Mouse (Mus musculus): ENCODE results near the gene Snorc. TPM values are rescaled to one million over a fixed set of nuclear protein-coding genes. Genes with fewer than 3 reads are reported as not detected.
A peak's percentile ranks its signal among the peaks of the same experiment; 100 is the strongest.

The Snorc gene
- polyA plus RNA-seq, 1 experiment from 2014 or later, result 1.1 TPM

GRCm38 (mm10) chr1:87475076-87475895 lies 5.2 kb downstream of the Snorc start:
- H3K27ac ChIP-seq, result no peak overlapping the region
- peak overlapping the region; percentile 31 for H3K9ac ChIP-seq
- 2% methylated on average over 41 of the region's 42 CpGs for WGBS
- H3K9me3 ChIP-seq, result no peaks in the 10 kb centered on the region
- H3K36me3 ChIP-seq (replicated peaks), result no peaks in the 10 kb centered on the region
- peak overlapping the region; percentile 81 for H3K4me2 ChIP-seq
- H3K4me3 ChIP-seq, result peak overlapping the region; percentile 37
- H3K4me1 ChIP-seq, result peaks cover 10% of the 10 kb centered on the region
- ATAC-seq (replicated peaks), result peak; percentile 64
- peaks cover 8% of the 10 kb centered on the region; the same call in 1 of the 2 replicates for H3K27me3 ChIP-seq (replicated peaks)

- WGBS, result 88% methylated on average over 4 of the region's 4 CpGs
- H3K4me3 ChIP-seq, result no peak overlapping the region
- no peaks in the 10 kb centered on the region for H3K27me3 ChIP-seq (replicated peaks)
- no peak for ATAC-seq (replicated peaks)
- no peaks in the 10 kb centered on the region for H3K9me3 ChIP-seq
- H3K9ac ChIP-seq, result no peak overlapping the region
- H3K4me1 ChIP-seq, result no peaks in the 10 kb centered on the region
- no peak overlapping the region for H3K4me2 ChIP-seq
- H3K36me3 ChIP-seq (replicated peaks), result no peaks in the 10 kb centered on the region
- no peak overlapping the region for H3K27ac ChIP-seq
These were observed 12.5 kb downstream of the Snorc start for GRCm38 (mm10) chr1:87482546-87482945.

- no peak for ATAC-seq (replicated peaks)
- no peaks in the 10 kb centered on the region for H3K36me3 ChIP-seq (replicated peaks)
- 80% methylated on average over 6 of the region's 6 CpGs for WGBS
These were observed 16.3 kb downstream of the Snorc start for GRCm38 (mm10) chr1:87486386-87486785.

GRCm38 (mm10) chr1:87492285-87492684 lies 22.2 kb downstream of the Snorc start:
- no peak overlapping the region for H3K9ac ChIP-seq
- 90% methylated on average over 3 of the region's 3 CpGs for WGBS
- H3K4me2 ChIP-seq, result no peak overlapping the region
- H3K4me3 ChIP-seq, result no peak overlapping the region
- ATAC-seq (replicated peaks), result no peak
- no peaks in the 10 kb centered on the region for H3K4me1 ChIP-seq
- H3K27me3 ChIP-seq (replicated peaks), result no peaks in the 10 kb centered on the region
- H3K27ac ChIP-seq, result no peak overlapping the region
- no peaks in the 10 kb centered on the region for H3K9me3 ChIP-seq
- H3K36me3 ChIP-seq (replicated peaks), result no peaks in the 10 kb centered on the region

More at GRCm38 (mm10) chr1:87486386-87486785, 16.3 kb downstream of the Snorc start:
- no peak overlapping the region for H3K4me2 ChIP-seq
- H3K4me3 ChIP-seq, result no peak overlapping the region
- no peak overlapping the region for H3K9ac ChIP-seq
- no peaks in the 10 kb centered on the region for H3K9me3 ChIP-seq
- H3K27ac ChIP-seq, result no peak overlapping the region
- no peaks in the 10 kb centered on the region for H3K27me3 ChIP-seq (replicated peaks)
- no peaks in the 10 kb centered on the region for H3K4me1 ChIP-seq

GRCm38 (mm10) chr1:87493542-87493941 lies 23.5 kb downstream of the Snorc start:
- H3K9ac ChIP-seq, result no peak overlapping the region
- H3K27ac ChIP-seq, result no peak overlapping the region
- no peaks in the 10 kb centered on the region for H3K4me1 ChIP-seq
- no peak overlapping the region for H3K4me3 ChIP-seq
- H3K36me3 ChIP-seq (replicated peaks), result no peaks in the 10 kb centered on the region
- H3K4me2 ChIP-seq, result no peak overlapping the region
- WGBS, result 65% methylated on average over 4 of the region's 4 CpGs
- no peaks in the 10 kb centered on the region for H3K9me3 ChIP-seq
- H3K27me3 ChIP-seq (replicated peaks), result no peaks in the 10 kb centered on the region
- ATAC-seq (replicated peaks), result no peak

GRCm38 (mm10) chr1:87505524-87505923 lies 35.5 kb downstream of the Snorc start:
- Histone ChIP-seq H3K4me1 (peaks cover 15% of the 10 kb centered on the region), H3K27ac (no peak overlapping the region), H3K36me3 (replicated peaks) (no peaks in the 10 kb centered on the region), H3K27me3 (replicated peaks) (peaks cover 17% of the 10 kb centered on the region; the same call in 1 of the 2 replicates), H3K9ac (no peak overlapping the region), H3K4me3 (no peak overlapping the region), H3K4me2 (no peak overlapping the region), H3K9me3 (no peaks in the 10 kb centered on the region)
- WGBS, result 93% methylated on average over 4 of the region's 4 CpGs
- no peak for ATAC-seq (replicated peaks)

- peaks cover 23% of the 10 kb centered on the region for H3K27me3 ChIP-seq (replicated peaks)
- no peaks in the 10 kb centered on the region for H3K9me3 ChIP-seq
- no peak overlapping the region for H3K4me3 ChIP-seq
- ATAC-seq (replicated peaks), result no peak
- H3K27ac ChIP-seq, result no peak overlapping the region
- no peak overlapping the region for H3K9ac ChIP-seq
- WGBS, result 64% methylated on average over 6 of the region's 6 CpGs
- H3K4me2 ChIP-seq, result no peak overlapping the region
- H3K4me1 ChIP-seq, result peaks cover 20% of the 10 kb centered on the region
- no peaks in the 10 kb centered on the region for H3K36me3 ChIP-seq (replicated peaks)
These were observed 37.8 kb downstream of the Snorc start for GRCm38 (mm10) chr1:87507857-87508256.

GRCm38 (mm10) chr1:87508591-87509560 lies 38.8 kb downstream of the Snorc start:
- no peak; the same call in 1 of the 2 replicates for ATAC-seq (replicated peaks)
- 22% methylated on average over 26 of the region's 26 CpGs for WGBS

GRCm38 (mm10) chr1:87509561-87510165 lies 39.6 kb downstream of the Snorc start, which contains the start of gene Neu2:
Neu2 (plus strand) TSS chr1:87509889.
- H3K9ac ChIP-seq, result peak within 1 kb of the TSS; percentile 75
- H3K4me3 ChIP-seq, result peak within 1 kb of the TSS; percentile 83
- H3K4me1 ChIP-seq, result peaks cover 20% of the 10 kb centered on the region
- H3K27me3 ChIP-seq (replicated peaks), result peaks cover 23% of the 10 kb centered on the region
- 1% methylated on average over 56 of the region's 56 CpGs for WGBS
- no peaks in the 10 kb centered on the region for H3K36me3 ChIP-seq (replicated peaks)
- peak; percentile 59 for ATAC-seq (replicated peaks)
- H3K9me3 ChIP-seq, result no peaks in the 10 kb centered on the region
- peak within 1 kb of the TSS; percentile 48 for H3K27ac ChIP-seq
- H3K4me2 ChIP-seq, result peak within 1 kb of the TSS; percentile 87

More at GRCm38 (mm10) chr1:87508591-87509560, 38.8 kb downstream of the Snorc start:
- H3K27me3 ChIP-seq (replicated peaks), result peaks cover 23% of the 10 kb centered on the region
- H3K9ac ChIP-seq, result peak overlapping the region; percentile 75
- H3K4me2 ChIP-seq, result peak overlapping the region; percentile 87
- H3K4me1 ChIP-seq, result peaks cover 20% of the 10 kb centered on the region
- no peaks in the 10 kb centered on the region for H3K9me3 ChIP-seq
- no peak overlapping the region for H3K27ac ChIP-seq
- H3K4me3 ChIP-seq, result peak overlapping the region; percentile 83
- no peaks in the 10 kb centered on the region for H3K36me3 ChIP-seq (replicated peaks)

GRCm38 (mm10) chr1:87510166-87510691 lies 40.2 kb downstream of the Snorc start:
- H3K27me3 ChIP-seq (replicated peaks), result peaks cover 23% of the 10 kb centered on the region
- peak overlapping the region; percentile 75 for H3K9ac ChIP-seq
- H3K4me1 ChIP-seq, result peaks cover 20% of the 10 kb centered on the region
- H3K27ac ChIP-seq, result peak overlapping the region; percentile 48
- H3K4me2 ChIP-seq, result peak overlapping the region; percentile 87
- WGBS, result 0% methylated on average over 49 of the region's 61 CpGs
- no peaks in the 10 kb centered on the region for H3K36me3 ChIP-seq (replicated peaks)
- peak overlapping the region; percentile 83 for H3K4me3 ChIP-seq
- H3K9me3 ChIP-seq, result no peaks in the 10 kb centered on the region
- peak; percentile 92 for ATAC-seq (replicated peaks)

- H3K4me3 ChIP-seq, result peak overlapping the region; percentile 83
- WGBS, result 15% methylated on average over 5 of the region's 5 CpGs
- H3K27ac ChIP-seq, result no peak overlapping the region
- H3K36me3 ChIP-seq (replicated peaks), result no peaks in the 10 kb centered on the region
- H3K4me1 ChIP-seq, result peaks cover 20% of the 10 kb centered on the region
- no peaks in the 10 kb centered on the region for H3K9me3 ChIP-seq
- peak overlapping the region; percentile 87 for H3K4me2 ChIP-seq
- peak; percentile 53 for ATAC-seq (replicated peaks)
- peaks cover 23% of the 10 kb centered on the region for H3K27me3 ChIP-seq (replicated peaks)
- no peak overlapping the region for H3K9ac ChIP-seq
These were observed 40.8 kb downstream of the Snorc start for GRCm38 (mm10) chr1:87510845-87511244.

Data from midbrain, embryonic 15.5 days (tissue).